Mouse (Mus musculus) stomach, embryonic 14.5 days (tissue): Measurements from ENCODE around the gene Lrrc61. TPM values are rescaled to one million over a fixed set of nuclear protein-coding genes. Genes with fewer than 3 reads are reported as not detected.

Experiments used
- ATAC-seq: fragments of 200-750 bp; cut with Nextera tagmentation; 2 replicates; pipeline ENCODE4 v1.8.0; 2017; ENCODE audit warnings: low read depth, moderate TSS enrichment; ENCODE audit not compliant: insufficient number of reproducible peaks, insufficient read depth, low FRiP score
- H3K27ac ChIP-seq: fragments of 300-500 bp; sonication (generic); 2 replicates; pipeline ENCODE4 v1.5.1; 2014; ENCODE audit warnings: mild to moderate bottlenecking, low read length, moderate library complexity, mixed read lengths
- H3K27me3 ChIP-seq: fragments of 300-500 bp; sonication (generic); 2 replicates; pipeline ENCODE4 v1.6.1; 2014; ENCODE audit warnings: low read length, control low read depth, mixed read lengths; ENCODE audit not compliant: control insufficient read depth, insufficient read depth
- H3K36me3 ChIP-seq: fragments of 300-500 bp; sonication (generic); 2 replicates; pipeline ENCODE4 v1.6.1; 2014; ENCODE audit warnings: mild to moderate bottlenecking, control low read depth, low read length, moderate library complexity, mixed read lengths; ENCODE audit not compliant: control insufficient read depth, insufficient read depth
- H3K4me1 ChIP-seq: fragments of 300-500 bp; sonication (generic); 2 replicates; pipeline ENCODE4 v1.6.1; 2014; ENCODE audit warnings: low read length, control low read depth, mixed read lengths; ENCODE audit not compliant: control insufficient read depth, insufficient read depth
- H3K4me2 ChIP-seq: fragments of 300-500 bp; sonication (generic); replicated peaks from 2 replicates; pipeline ENCODE4 v1.6.1; 2014; ENCODE audit warnings: low read depth, low read length, control low read depth
- H3K4me3 ChIP-seq: fragments of 300-500 bp; sonication (generic); 2 replicates; pipeline ENCODE4 v1.5.1; 2014; ENCODE audit warnings: low read depth, low read length, control low read depth
- H3K9ac ChIP-seq: fragments of 300-500 bp; sonication (generic); replicated peaks from 2 replicates; pipeline ENCODE4 v1.6.1; 2014; ENCODE audit warnings: low read depth, mild to moderate bottlenecking, control low read depth, low read length, moderate library complexity, mixed read lengths
- H3K9me3 ChIP-seq: fragments of 300-500 bp; sonication (generic); 2 replicates; pipeline ENCODE4 v1.6.1; 2016; ENCODE audit warnings: low read depth, low read length, control low read depth; ENCODE audit not compliant: control insufficient read depth
- WGBS: fragments of 180-500 bp; shearing (Covaris S2); extraction: QIAGEN DNeasy Blood & Tissue Kit; methylation state at CpG from one replicate; pipeline ENCODE4 v1.1.7; 2014; 5-methylcytosine and 5-hydroxymethylcytosine counted together
- polyA plus RNA-seq: library from polyadenylated mRNA; unstranded; fragments of >200 nt; fragmentation: Nextera tagmentation; extraction: Ambion mirVana; gene quantifications from 2 replicates; pipeline ENCODE4 v1.2.1, GENCODE M21; 2014

Gene Lrrc61
- polyA plus RNA-seq, 1 experiment from 2014 or later, result 4.6 TPM

- Histone ChIP-seq H3K9me3 (no peaks in the 10 kb centered on the region), H3K4me1 (no peaks in the 10 kb centered on the region), H3K9ac (no peak overlapping the region), H3K27me3 (no peaks in the 10 kb centered on the region), H3K4me2 (no peak overlapping the region), H3K4me3 (no peak overlapping the region), H3K27ac (no peak overlapping the region), H3K36me3 (peaks cover 12% of the 10 kb centered on the region)
- WGBS, result 95% methylated on average over 30 of the region's 30 CpGs
- ATAC-seq, result no peak
These were observed 65.4 kb downstream of the Lrrc61 start for GRCm38 (mm10) chr6:48620031-48620430.

Other genes with a start within 250 kb of the Lrrc61 start
- gene Krba1, start 159.2 kb upstream of the Lrrc61 start, polyA plus RNA-seq, result 20.1 and 21.7 TPM in 2 replicates
- 27.1 and 30.8 TPM in 2 replicates for gene Zfp467, start 109.0 kb upstream of the Lrrc61 start, polyA plus RNA-seq
- gene Sspo, start 106.6 kb upstream of the Lrrc61 start, polyA plus RNA-seq, result 0.20 and 0.41 TPM in 2 replicates
- 25.7 and 27.5 TPM in 2 replicates for gene Atp6v0e2, start 17.2 kb upstream of the Lrrc61 start, polyA plus RNA-seq
- gene Rarres2, start 18.0 kb downstream of the Lrrc61 start, polyA plus RNA-seq, result 88.6 and 91.1 TPM in 2 replicates
- not detected in 2 replicates for gene Gm45021, start 34.8 kb downstream of the Lrrc61 start, polyA plus RNA-seq
- 27.1 and 27.5 TPM in 2 replicates for gene Repin1, start 39.1 kb downstream of the Lrrc61 start, polyA plus RNA-seq
- gene Gm44965, start 39.1 kb downstream of the Lrrc61 start, polyA plus RNA-seq, result not detected in 2 replicates
- 6.9 and 7.0 TPM in 2 replicates for gene Zfp775, start 47.3 kb downstream of the Lrrc61 start, polyA plus RNA-seq
- gene AI854703, start 72.0 kb downstream of the Lrrc61 start, polyA plus RNA-seq, result 0.94 and 1.1 TPM in 2 replicates
- 0.43 and 0.56 TPM in 2 replicates for gene Gimap8, start 92.4 kb downstream of the Lrrc61 start, polyA plus RNA-seq
- gene Gimap9, start 121.3 kb downstream of the Lrrc61 start, polyA plus RNA-seq, result 6.7 and 8.6 TPM in 2 replicates
- gene Gimap4, start 129.8 kb downstream of the Lrrc61 start, polyA plus RNA-seq, result 17.4 and 17.5 TPM in 2 replicates
- 20.4 and 21.6 TPM in 2 replicates for gene Gimap6, start 153.4 kb downstream of the Lrrc61 start, polyA plus RNA-seq
- gene Gm28053, start 163.8 kb downstream of the Lrrc61 start, polyA plus RNA-seq, result 1.9 and 3.8 TPM in 2 replicates
- not detected in 2 replicates for gene Gimap7, start 163.8 kb downstream of the Lrrc61 start, polyA plus RNA-seq
- gene Gimap1, start 184.3 kb downstream of the Lrrc61 start, polyA plus RNA-seq, result 14.4 and 16.2 TPM in 2 replicates
- gene Gimap5, start 191.4 kb downstream of the Lrrc61 start, polyA plus RNA-seq, result 5.5 and 8.2 TPM in 2 replicates
- not detected in 2 replicates for gene Gimap3, start 216.1 kb downstream of the Lrrc61 start, polyA plus RNA-seq